Mouse (Mus musculus) megakaryocyte progenitor cell, adult 5-6 weeks (primary cell): ENCODE measurements at regions not wholly inside any gene's neighbourhood (a gene's known extent, or its start where the extent isn't known, plus 50 kb on each side); places are given as distances from the start of the nearest gene placed in this dataset.
A peak's percentile ranks its signal among the peaks of the same experiment; 100 is the strongest.

ENCODE experiments used
- ATAC-seq: replicated peaks from 2 replicates; pipeline ENCODE4 v1.8.0; 2016; ENCODE audit warnings: mild to moderate bottlenecking, moderate TSS enrichment, inconsistent platforms; ENCODE audit not compliant: poor library complexity

GRCm38 (mm10) chr16:5478970-5479369, 223.2 kb upstream of the Eef2kmt start:
- ATAC-seq = no peak

DNA sequence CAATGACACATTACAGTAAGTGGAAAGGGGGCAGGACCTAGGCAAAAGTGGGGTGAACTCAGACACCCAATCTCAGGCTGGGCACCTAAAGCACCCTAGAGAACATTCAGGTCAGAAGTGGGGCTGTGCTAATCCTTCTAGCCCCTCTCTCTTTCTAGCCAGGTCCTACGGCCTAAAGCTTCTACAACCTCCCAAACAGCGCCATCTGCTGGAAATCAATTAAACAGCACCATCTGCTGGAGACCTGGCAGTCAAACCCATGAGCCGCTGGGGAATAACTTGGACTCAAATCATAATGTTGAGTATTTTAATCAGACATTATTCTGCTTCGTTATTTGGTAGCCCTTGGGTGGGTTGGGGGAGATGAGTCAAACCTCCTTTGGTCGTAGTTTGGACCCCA, 215.5 kb upstream of the Eef2kmt start:
- peak; percentile 41; the same call in 1 of the 2 replicates for ATAC-seq

- peak; percentile 71 for ATAC-seq
These were observed 211.8 kb upstream of the Eef2kmt start for GRCm38 (mm10) chr16:5467587-5467986.

DNA sequence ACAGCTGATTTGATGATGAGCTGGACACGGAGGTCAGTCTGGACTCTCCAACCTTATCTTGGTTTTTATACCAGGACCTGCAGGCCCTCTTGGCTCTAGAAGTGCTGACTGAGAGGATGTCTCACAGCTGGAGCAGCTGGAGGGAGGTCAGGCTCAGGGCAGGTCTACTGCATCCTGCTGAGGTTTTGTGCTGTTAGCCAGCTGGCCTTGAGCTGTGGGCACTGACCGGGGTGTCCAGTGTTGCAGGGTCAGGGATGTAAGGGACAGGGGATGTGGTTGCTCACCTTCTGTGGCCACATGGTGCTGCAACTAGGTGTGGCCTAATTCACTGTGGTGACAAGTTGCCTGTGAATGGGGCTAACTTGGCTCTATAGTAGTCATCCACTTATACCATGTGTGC, 211.0 kb upstream of the Eef2kmt start:
- ATAC-seq = no peak

- ATAC-seq = no peak
These were observed 199.7 kb upstream of the Eef2kmt start for GRCm38 (mm10) chr16:5455352-5455965.

- no peak for ATAC-seq
These were observed 198.5 kb upstream of the Eef2kmt start for GRCm38 (mm10) chr16:5454243-5454642.

GRCm38 (mm10) chr16:5452971-5453370, 197.2 kb upstream of the Eef2kmt start:
- ATAC-seq = peak; percentile 57

DNA sequence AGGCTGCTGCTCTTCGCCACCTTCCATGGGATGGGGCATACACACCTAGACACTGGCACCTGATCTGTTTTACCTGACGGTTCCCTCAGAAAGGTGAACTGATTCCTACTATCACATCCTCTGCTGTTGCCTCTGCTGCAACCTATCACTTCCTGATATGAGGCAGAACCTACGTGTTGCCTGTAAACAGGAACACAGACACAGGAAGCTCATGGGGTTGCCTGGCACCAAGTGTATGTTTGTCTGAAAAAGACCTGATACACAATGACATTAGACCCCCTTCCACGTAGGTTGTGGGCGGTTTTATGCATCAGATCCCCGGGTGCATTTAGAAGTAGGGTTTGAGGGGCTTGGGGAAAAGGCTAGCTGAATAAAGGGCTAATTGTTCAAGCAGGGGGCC, 190.0 kb upstream of the Eef2kmt start:
- peak; percentile 61 for ATAC-seq

- peak; percentile 94 for ATAC-seq
These were observed 189.0 kb upstream of the Eef2kmt start for GRCm38 (mm10) chr16:5444785-5445184.

DNA sequence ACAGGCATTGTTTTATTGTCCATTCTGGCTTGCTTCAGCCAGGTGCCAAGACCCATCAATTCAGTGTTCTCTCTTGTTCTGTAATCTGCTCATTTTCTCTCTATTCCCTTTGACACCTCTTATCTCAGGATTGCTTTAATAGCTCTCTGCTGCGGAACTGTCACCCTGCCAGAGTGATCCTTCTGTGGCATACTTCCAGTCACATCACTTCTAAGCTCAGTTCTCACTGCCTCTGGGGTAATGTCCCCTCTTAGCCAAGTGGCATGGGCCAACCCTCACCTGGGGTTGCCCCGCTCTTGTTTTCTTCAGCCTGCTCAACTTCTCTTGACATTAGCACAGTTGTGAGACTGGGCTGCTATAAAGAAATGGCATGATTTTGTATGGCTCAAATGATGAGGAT, 183.9 kb upstream of the Eef2kmt start:
- ATAC-seq = no peak

DNA sequence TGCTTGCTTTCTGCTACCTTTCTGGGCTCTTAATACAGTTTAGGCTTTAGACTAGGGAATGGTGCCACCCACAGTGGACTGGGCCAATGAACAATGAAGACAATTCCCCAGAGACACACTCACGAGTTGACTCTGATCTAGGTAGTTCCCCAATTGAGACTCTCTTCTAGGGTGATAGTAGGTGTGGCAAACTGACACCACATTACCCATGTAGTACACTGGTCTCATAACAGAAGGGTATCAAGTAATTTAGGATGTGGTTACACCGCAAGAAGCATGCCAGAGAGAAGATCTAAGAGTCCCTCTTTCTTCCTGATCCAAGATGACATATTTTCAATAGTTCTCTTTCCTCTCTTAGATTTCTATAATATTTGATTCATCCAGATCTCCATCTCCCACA, 182.6 kb upstream of the Eef2kmt start:
- ATAC-seq = no peak

GRCm38 (mm10) chr16:5431689-5432088, 175.9 kb upstream of the Eef2kmt start:
- peak; percentile 82 for ATAC-seq

GRCm38 (mm10) chr16:5431111-5431510, 175.3 kb upstream of the Eef2kmt start:
- no peak for ATAC-seq

- ATAC-seq = peak; percentile 74
These were observed 173.7 kb upstream of the Eef2kmt start for GRCm38 (mm10) chr16:5429466-5429865.

GRCm38 (mm10) chr16:5425908-5426307, 170.1 kb upstream of the Eef2kmt start:
- ATAC-seq = no peak

DNA sequence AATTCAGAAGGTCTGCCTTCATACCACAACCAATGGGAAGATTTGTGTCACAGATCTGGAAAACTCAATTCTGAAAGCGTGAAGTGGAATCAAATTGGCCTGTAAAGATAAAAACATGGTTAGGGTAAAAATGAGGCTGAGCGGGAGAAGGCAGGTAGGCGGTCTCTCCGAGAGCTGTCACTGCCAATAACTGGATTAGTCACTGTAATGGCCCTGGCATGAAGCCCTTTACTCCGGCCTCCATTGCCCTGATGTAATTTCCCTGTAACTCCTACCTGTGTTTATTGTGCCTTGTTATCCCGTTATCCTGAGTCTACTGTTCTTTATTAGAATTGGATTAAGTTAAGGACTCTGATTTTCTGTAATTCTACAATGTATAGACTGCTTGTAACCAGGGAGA, 166.3 kb upstream of the Eef2kmt start:
- no peak for ATAC-seq

DNA sequence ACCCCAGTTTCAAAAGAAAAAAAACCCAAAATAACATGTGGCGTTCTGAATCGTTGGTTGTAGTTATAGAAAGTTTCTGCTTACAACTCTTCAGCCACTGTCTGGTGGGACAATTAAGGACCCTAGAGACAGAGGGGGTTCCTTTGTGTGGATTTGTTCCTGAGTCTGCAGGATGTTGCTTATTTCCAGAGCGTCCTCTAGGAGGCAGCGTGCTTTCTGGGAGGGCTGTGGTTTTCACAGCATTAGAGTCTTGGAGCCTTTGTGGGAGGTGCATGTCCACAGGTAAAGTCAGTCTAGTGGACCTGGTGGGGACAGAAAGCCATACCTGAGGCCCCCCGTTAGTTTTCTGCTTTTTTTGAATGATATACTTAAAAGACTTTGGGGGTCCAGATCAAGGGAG, 165.8 kb upstream of the Eef2kmt start:
- ATAC-seq = 0 out of 2 replicates have a peak, but pooled peaks have one; percentile 37

- ATAC-seq = no peak
These were observed 163.7 kb upstream of the Eef2kmt start for GRCm38 (mm10) chr16:5419467-5419866.

DNA sequence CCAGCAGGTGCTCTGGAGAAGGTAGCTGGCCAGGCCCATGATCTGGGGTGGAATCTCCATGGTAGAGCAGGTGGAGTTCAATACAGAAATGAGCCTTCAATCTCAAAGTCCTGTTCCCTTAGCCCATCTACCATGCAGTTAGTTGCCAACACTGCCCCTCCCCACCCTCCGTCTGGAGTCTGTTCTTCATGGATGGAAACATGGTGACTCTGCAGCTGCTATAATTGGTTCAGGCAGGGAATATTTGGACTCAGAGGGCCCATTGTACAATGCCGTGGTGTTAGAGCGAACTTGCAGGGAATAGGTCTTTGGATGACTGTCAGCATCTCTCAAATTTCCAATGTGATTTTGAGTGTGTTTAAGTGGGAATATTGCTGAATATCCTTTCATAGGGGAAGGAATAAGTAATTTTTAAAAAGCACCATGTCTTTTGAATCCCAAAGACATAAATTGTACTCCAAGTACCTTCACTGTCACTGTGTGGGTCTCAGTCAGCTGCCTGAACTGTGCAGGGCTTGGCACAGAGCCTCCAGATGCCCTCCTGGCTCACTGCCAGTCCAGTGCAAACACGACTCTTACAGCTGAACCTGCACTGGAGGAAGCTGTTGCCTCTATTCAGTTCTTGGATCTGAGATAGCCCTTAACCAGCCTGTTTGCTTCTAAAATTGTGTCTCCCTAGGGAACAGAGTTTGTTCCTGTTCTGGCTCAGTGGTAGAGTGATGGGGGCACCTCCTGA, 162.8 kb upstream of the Eef2kmt start:
- no peak for ATAC-seq

- ATAC-seq = 0 out of 2 replicates have a peak, but pooled peaks have one; percentile 29
These were observed 159.5 kb upstream of the Eef2kmt start for GRCm38 (mm10) chr16:5415310-5415709.

- ATAC-seq = no peak
These were observed 156.1 kb upstream of the Eef2kmt start for GRCm38 (mm10) chr16:5411819-5412385.

DNA sequence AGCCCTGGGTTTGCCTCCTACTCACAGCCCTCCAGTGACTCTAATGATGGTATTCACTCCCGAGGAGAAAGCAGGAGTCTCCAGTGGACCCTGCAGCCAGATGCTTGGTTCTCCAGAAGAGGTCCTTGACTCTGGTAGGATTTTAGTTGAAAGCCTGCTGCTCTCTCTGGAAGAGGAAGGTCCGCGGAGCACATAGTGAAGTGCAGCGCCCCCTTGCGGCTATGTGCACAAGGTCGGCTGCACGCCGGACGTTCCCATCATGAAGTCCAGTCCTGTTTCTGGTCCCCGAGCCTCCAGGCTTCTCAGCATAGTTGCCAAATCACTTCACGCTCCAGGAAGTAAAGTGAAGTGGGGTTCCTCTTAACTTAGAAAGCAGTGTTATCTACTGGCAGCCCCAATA, 150.9 kb upstream of the Eef2kmt start:
- ATAC-seq = peak; percentile 97
